Mouse (Mus musculus) intestine, embryonic 14.5 days (tissue): ENCODE measurements around the gene Mgat5. TPM values are rescaled to one million over a fixed set of nuclear protein-coding genes. Genes with fewer than 3 reads are reported as not detected.
A peak's percentile ranks its signal among the peaks of the same experiment; 100 is the strongest.

Source experiments
- ATAC-seq: fragments of 200-750 bp; cut with Nextera tagmentation; replicated peaks from 2 replicates; pipeline ENCODE4 v1.8.0; 2017; ENCODE audit warnings: low read depth, moderate number of reproducible peaks, moderate TSS enrichment, moderate library complexity; ENCODE audit not compliant: low FRiP score, low TSS enrichment
- DNase-seq: peaks from one replicate; pipeline ENCODE4 v3.0.0-alpha.2; 2018; ENCODE audit warnings: low spot score
- H3K27ac ChIP-seq: fragments of 300-500 bp; sonication (generic); 2 replicates; pipeline ENCODE4 v1.5.1; 2014; ENCODE audit warnings: low read depth, mild to moderate bottlenecking, control low read depth
- H3K27me3 ChIP-seq: fragments of 300-500 bp; sonication (generic); replicated peaks from 2 replicates; pipeline ENCODE4 v1.6.1; 2014; ENCODE audit warnings: low read length, control low read depth; ENCODE audit not compliant: control insufficient read depth, insufficient read depth
- H3K36me3 ChIP-seq: fragments of 300-500 bp; sonication (generic); 2 replicates; pipeline ENCODE4 v1.6.1; 2014; ENCODE audit warnings: low read length, control low read depth; ENCODE audit not compliant: control insufficient read depth, insufficient read depth
- H3K4me1 ChIP-seq: fragments of 300-500 bp; sonication (generic); replicated peaks from 2 replicates; pipeline ENCODE4 v1.6.1; 2014; ENCODE audit warnings: low read length, control low read depth, mixed read lengths; ENCODE audit not compliant: control insufficient read depth, insufficient read depth
- H3K4me2 ChIP-seq: fragments of 300-500 bp; sonication (generic); 2 replicates; pipeline ENCODE4 v1.6.1; 2014; ENCODE audit warnings: low read length
- H3K4me3 ChIP-seq: fragments of 300-500 bp; sonication (generic); 2 replicates; pipeline ENCODE4 v1.5.1; 2014; ENCODE audit warnings: low read depth, low read length, control low read depth, mixed read lengths
- H3K9ac ChIP-seq: fragments of 300-500 bp; sonication (generic); 2 replicates; pipeline ENCODE4 v1.6.1; 2014; ENCODE audit warnings: mild to moderate bottlenecking, low read length
- H3K9me3 ChIP-seq: fragments of 300-500 bp; sonication (generic); 2 replicates; pipeline ENCODE4 v1.6.1; 2016; ENCODE audit warnings: low read length, control low read depth; ENCODE audit not compliant: control insufficient read depth
- WGBS: fragments of 180-500 bp; shearing (Covaris S2); extraction: QIAGEN DNeasy Blood & Tissue Kit; methylation state at CpG from one replicate; pipeline ENCODE4 v1.1.7; 2014; 5-methylcytosine and 5-hydroxymethylcytosine counted together
- polyA plus RNA-seq: library from polyadenylated mRNA; unstranded; fragments of >200 nt; fragmentation: Nextera tagmentation; extraction: Ambion mirVana; gene quantifications from 2 replicates; pipeline ENCODE4 v1.2.1, GENCODE M21; 2014

Gene Mgat5
- 7.1 and 7.3 TPM in 2 replicates for polyA plus RNA-seq

GRCm38 (mm10) chr1:127204817-127205485 lies at the start of gene Mgat5:
Gene Mgat5, plus strand, starts transcription at chr1:127205015.
- peak within 1 kb of the TSS; percentile 95 for H3K27ac ChIP-seq
- H3K9ac ChIP-seq = peak within 1 kb of the TSS; percentile 71
- 0% methylated on average over 49 of the region's 51 CpGs for WGBS
- peak within 1 kb of the TSS; percentile 88 for H3K4me3 ChIP-seq
- peaks cover 9% of the 10 kb centered on the region; the same call in 1 of the 2 replicates for H3K4me1 ChIP-seq
- no peaks in the 10 kb centered on the region for H3K27me3 ChIP-seq
- H3K4me2 ChIP-seq = peak within 1 kb of the TSS; percentile 67
- DNase-seq (peak; percentile 96), ATAC-seq (peak; percentile 93)
- H3K36me3 ChIP-seq = no peaks in the 10 kb centered on the region
- H3K9me3 ChIP-seq = no peaks in the 10 kb centered on the region

DNA sequence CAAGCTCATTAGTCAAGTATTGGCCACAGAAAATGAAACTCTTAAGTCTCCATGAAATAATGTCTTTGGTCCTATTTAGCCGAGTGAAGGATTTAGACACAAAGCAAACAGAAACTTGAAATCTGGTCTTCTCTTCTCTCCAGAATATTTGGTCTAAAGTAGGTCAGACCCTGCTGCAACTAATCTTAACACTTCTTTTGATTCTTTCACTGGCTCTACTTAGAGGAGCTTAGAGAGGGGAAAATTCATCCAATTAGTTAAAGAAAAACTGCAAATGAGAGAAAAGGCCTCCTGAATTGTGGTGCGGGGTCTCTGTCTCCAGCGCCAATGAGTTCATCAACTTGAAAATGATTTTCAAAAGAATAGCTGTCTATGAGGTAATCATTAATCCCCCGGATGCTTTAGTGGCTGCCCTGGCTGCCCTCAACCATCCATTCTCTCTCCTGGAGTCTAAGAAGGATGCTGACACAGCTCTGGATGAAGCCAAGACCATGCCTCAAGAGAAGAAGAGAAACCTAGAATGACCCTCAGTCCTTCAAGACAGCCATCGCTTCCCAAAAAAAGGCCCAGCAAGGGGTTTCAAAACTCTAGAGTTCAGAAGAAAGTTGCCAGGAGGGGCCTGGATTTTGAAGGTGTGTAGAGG lies 44.6 kb upstream of the Mgat5 start:
- DNase-seq (no peak), ATAC-seq (no peak)
- WGBS = 91% methylated on average over 5 of the region's 5 CpGs
- H3K4me2 ChIP-seq = no peak overlapping the region
- H3K9me3 ChIP-seq = no peaks in the 10 kb centered on the region
- no peaks in the 10 kb centered on the region for H3K36me3 ChIP-seq
- H3K9ac ChIP-seq = no peak overlapping the region
- H3K27ac ChIP-seq = no peak overlapping the region
- no peaks in the 10 kb centered on the region for H3K27me3 ChIP-seq
- H3K4me1 ChIP-seq = no peaks in the 10 kb centered on the region
- no peak overlapping the region for H3K4me3 ChIP-seq

- ATAC-seq = no peak
- H3K9ac ChIP-seq = no peak overlapping the region
- H3K4me2 ChIP-seq = no peak overlapping the region
- whole genome bisulfite sequencing = 87% methylated on average over 4 of the region's 4 CpGs
- no peaks in the 10 kb centered on the region for H3K9me3 ChIP-seq
- H3K4me1 ChIP-seq = no peaks in the 10 kb centered on the region
- H3K4me3 ChIP-seq = no peak overlapping the region
- no peak overlapping the region for H3K27ac ChIP-seq
- no peaks in the 10 kb centered on the region for H3K36me3 ChIP-seq
- H3K27me3 ChIP-seq = no peaks in the 10 kb centered on the region
- no peak for DNase-seq
These were observed 40.1 kb upstream of the Mgat5 start for GRCm38 (mm10) chr1:127164589-127165160.

- Histone ChIP-seq H3K4me3 (no peak overlapping the region), H3K4me2 (no peak overlapping the region), H3K9ac (no peak overlapping the region), H3K4me1 (no peaks in the 10 kb centered on the region), H3K27ac (no peak overlapping the region), H3K27me3 (no peaks in the 10 kb centered on the region), H3K9me3 (no peaks in the 10 kb centered on the region), H3K36me3 (no peaks in the 10 kb centered on the region)
- ATAC-seq = no peak
- no peak for DNase-seq
These were observed 38.3 kb upstream of the Mgat5 start for GRCm38 (mm10) chr1:127166521-127166920.

DNA sequence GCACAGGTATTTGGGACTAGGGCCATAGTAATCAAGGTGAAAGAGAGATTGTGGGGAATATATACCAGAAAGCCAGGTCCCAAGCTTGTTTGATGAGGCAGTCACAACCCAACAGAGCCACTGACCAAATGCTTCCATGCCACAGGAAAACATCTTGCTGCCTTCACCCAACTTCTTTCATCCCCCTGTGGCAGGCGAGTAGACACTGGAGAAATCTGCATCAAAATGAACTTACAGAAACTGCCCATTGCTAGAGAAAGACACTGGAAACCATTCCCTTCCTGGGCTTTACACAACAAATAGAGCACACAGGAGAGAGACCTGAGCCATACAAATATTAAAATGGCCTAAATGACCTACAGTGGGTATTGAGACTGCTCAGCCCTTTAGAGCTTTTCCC lies 37.2 kb upstream of the Mgat5 start:
- Histone ChIP-seq H3K4me3 (no peak overlapping the region), H3K4me2 (no peak overlapping the region), H3K9me3 (no peaks in the 10 kb centered on the region), H3K27me3 (no peaks in the 10 kb centered on the region), H3K36me3 (no peaks in the 10 kb centered on the region), H3K27ac (no peak overlapping the region), H3K4me1 (no peaks in the 10 kb centered on the region), H3K9ac (no peak overlapping the region)
- no peak for DNase-seq
- 83% methylated on average over 1 of the region's 1 CpGs for WGBS
- ATAC-seq = no peak

DNA sequence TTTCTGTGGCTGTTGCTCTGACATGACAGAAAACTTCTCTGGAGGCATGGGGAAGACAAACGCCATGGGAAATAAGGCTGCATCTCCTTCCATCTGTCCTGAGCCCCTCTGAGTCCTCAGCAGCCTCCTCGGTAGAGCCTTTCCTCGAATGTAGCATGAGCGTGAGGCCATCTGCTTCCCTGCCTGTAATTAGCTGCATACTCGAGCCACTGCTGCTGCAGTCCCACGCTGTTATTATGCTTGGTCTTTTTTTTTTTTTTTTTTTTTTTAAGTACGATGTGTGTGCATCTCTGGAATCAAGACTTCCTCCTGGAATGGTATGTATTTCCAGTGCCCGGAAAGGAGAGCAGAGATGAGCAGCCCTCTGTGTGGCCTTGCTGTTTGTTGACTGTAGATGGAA lies 36.6 kb upstream of the Mgat5 start:
- no peak overlapping the region for H3K9ac ChIP-seq
- WGBS = 62% methylated on average over 8 of the region's 8 CpGs
- no peak overlapping the region for H3K4me3 ChIP-seq
- no peaks in the 10 kb centered on the region for H3K4me1 ChIP-seq
- H3K36me3 ChIP-seq = no peaks in the 10 kb centered on the region
- no peaks in the 10 kb centered on the region for H3K9me3 ChIP-seq
- ATAC-seq (no peak), DNase-seq (no peak)
- H3K27ac ChIP-seq = no peak overlapping the region
- no peaks in the 10 kb centered on the region for H3K27me3 ChIP-seq
- no peak overlapping the region for H3K4me2 ChIP-seq

GRCm38 (mm10) chr1:127169516-127169915 lies 35.3 kb upstream of the Mgat5 start:
- no peaks in the 10 kb centered on the region for H3K9me3 ChIP-seq
- H3K4me3 ChIP-seq = no peak overlapping the region
- H3K27ac ChIP-seq = no peak overlapping the region
- ATAC-seq (no peak), DNase-seq (no peak)
- no peaks in the 10 kb centered on the region for H3K36me3 ChIP-seq
- no peaks in the 10 kb centered on the region for H3K4me1 ChIP-seq
- H3K9ac ChIP-seq = no peak overlapping the region
- H3K4me2 ChIP-seq = no peak overlapping the region
- WGBS = 86% methylated on average over 8 of the region's 8 CpGs
- no peaks in the 10 kb centered on the region for H3K27me3 ChIP-seq

- no peaks in the 10 kb centered on the region for H3K36me3 ChIP-seq
- H3K4me1 ChIP-seq = no peaks in the 10 kb centered on the region
- DNase-seq = no peak
- WGBS = 76% methylated on average over 7 of the region's 7 CpGs
- H3K27me3 ChIP-seq = no peaks in the 10 kb centered on the region
- no peak overlapping the region for H3K27ac ChIP-seq
- no peak overlapping the region for H3K4me3 ChIP-seq
- H3K9ac ChIP-seq = no peak overlapping the region
- H3K4me2 ChIP-seq = no peak overlapping the region
- no peak for ATAC-seq
- H3K9me3 ChIP-seq = no peaks in the 10 kb centered on the region
These were observed 33.5 kb upstream of the Mgat5 start for GRCm38 (mm10) chr1:127171361-127171760.
